Mouse (Mus musculus): ENCODE measurements at regions not wholly inside any gene's neighbourhood (a gene's known extent, or its start where the extent isn't known, plus 50 kb on each side); places are given as distances from the start of the nearest gene placed in this dataset.

GRCm38 (mm10) chr8:30946154-30947065 is 2482.1 kb upstream of the 5930422O12Rik start:
- ATAC-seq (replicated peaks; ENCODE audit: poor library complexity) = no peak

GRCm38 (mm10) chr8:30952818-30953217 is 2475.7 kb upstream of the 5930422O12Rik start:
- no peak for ATAC-seq (replicated peaks; ENCODE audit: poor library complexity)

- no peak for ATAC-seq (replicated peaks; ENCODE audit: poor library complexity)
Measured at GRCm38 (mm10) chr8:30959436-30960180, 2468.9 kb upstream of the 5930422O12Rik start.

GRCm38 (mm10) chr8:30960486-30960885 is 2468.0 kb upstream of the 5930422O12Rik start:
- no peak for ATAC-seq (replicated peaks; ENCODE audit: poor library complexity)

GRCm38 (mm10) chr8:30962207-30962606 is 2466.3 kb upstream of the 5930422O12Rik start:
- ATAC-seq (replicated peaks; ENCODE audit: poor library complexity) = no peak

GRCm38 (mm10) chr8:30982814-30983213 is 2445.7 kb upstream of the 5930422O12Rik start:
- no peak for ATAC-seq (replicated peaks; ENCODE audit: poor library complexity)

GRCm38 (mm10) chr8:30988051-30988450 is 2440.5 kb upstream of the 5930422O12Rik start:
- no peak for ATAC-seq (replicated peaks; ENCODE audit: poor library complexity)

- ATAC-seq (replicated peaks; ENCODE audit: poor library complexity) = no peak
Measured at GRCm38 (mm10) chr8:30998657-30999056, 2429.9 kb upstream of the 5930422O12Rik start.

- ATAC-seq (replicated peaks; ENCODE audit: poor library complexity) = no peak
Measured at GRCm38 (mm10) chr8:31000120-31000519, 2428.4 kb upstream of the 5930422O12Rik start.

- ATAC-seq (replicated peaks; ENCODE audit: poor library complexity) = no peak
Measured at GRCm38 (mm10) chr8:31001980-31002730, 2426.4 kb upstream of the 5930422O12Rik start.

GRCm38 (mm10) chr8:31008309-31008708 is 2420.2 kb upstream of the 5930422O12Rik start:
- ATAC-seq (replicated peaks; ENCODE audit: poor library complexity) = no peak

GRCm38 (mm10) chr8:31012068-31012467 is 2416.4 kb upstream of the 5930422O12Rik start:
- no peak for ATAC-seq (replicated peaks; ENCODE audit: poor library complexity)

GRCm38 (mm10) chr8:31031721-31032591 is 2396.6 kb upstream of the 5930422O12Rik start:
- ATAC-seq (replicated peaks; ENCODE audit: poor library complexity) = peak; percentile 93

- ATAC-seq (replicated peaks; ENCODE audit: poor library complexity) = peak; percentile 87
Measured at GRCm38 (mm10) chr8:31033281-31033680, 2395.2 kb upstream of the 5930422O12Rik start.

- no peak for ATAC-seq (replicated peaks; ENCODE audit: poor library complexity)
Measured at GRCm38 (mm10) chr8:31036892-31037291, 2391.6 kb upstream of the 5930422O12Rik start.

All from megakaryocyte progenitor cell, adult 5-6 weeks (primary cell).